Mouse (Mus musculus): ENCODE results near the gene Dpp6. TPM values are rescaled to one million over a fixed set of nuclear protein-coding genes. Genes with fewer than 3 reads are reported as not detected.

Gene Dpp6
- polyA plus RNA-seq, 1 experiment, result not detected

DNA sequence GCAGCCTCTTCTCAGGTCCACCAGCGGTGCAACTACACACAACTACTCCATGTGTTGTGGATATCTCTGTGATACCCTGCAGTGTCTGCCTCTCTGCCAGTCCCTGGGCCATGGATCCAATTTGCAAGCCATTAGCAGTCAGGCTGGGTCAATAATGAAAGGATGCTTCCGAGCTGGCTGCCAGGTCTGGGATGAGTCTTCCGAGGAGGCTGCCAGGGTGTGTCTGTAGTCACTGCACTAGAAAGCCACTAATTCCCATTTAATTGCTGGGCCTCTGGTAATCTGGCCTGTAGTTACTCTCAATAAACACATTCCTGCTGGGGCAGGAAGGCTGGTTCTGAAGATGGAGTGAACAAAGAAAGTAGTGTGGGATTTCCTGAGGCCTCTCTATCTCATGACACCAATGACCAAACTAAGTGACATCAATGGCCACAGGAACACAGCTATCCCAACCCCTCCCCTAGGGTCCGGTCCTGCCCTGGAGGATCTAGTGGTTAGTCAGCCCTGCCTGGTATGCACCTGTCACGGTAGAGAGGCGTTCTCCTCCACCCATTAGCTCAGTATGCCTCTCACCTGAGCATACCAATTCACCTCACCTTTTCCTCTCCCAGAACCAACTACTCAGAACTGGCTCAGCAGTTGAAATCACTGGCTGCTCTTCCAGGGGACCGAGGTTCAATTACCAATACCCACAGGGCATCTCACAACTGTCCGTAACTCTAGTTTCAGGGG, 894.6 kb downstream of the Dpp6 start:
- Histone ChIP-seq H3K4me3 (replicated peaks; ENCODE audit: control insufficient read depth, low read depth, low read length) (no peak overlapping the region), H3K27ac (ENCODE audit: control insufficient read depth, insufficient read depth, low read depth, low read length, poor library complexity) (no peak overlapping the region), H3K4me1 (ENCODE audit: control insufficient read depth, insufficient read depth, low read length) (no peaks in the 10 kb centered on the region; the same call in 1 of the 2 replicates)
- TF ChIP-seq POLR2A (IDR thresholded peaks at IDR 0.05; ENCODE audit: borderline replicate concordance, control insufficient read depth, low read depth, low read length), result no peak
- no peak for TF ChIP-seq CTCF (IDR thresholded peaks at IDR 0.05; ENCODE audit: control insufficient read depth, insufficient read depth, low read length)
- 87% methylated on average over 8 of the region's 8 CpGs for WGBS

DNA sequence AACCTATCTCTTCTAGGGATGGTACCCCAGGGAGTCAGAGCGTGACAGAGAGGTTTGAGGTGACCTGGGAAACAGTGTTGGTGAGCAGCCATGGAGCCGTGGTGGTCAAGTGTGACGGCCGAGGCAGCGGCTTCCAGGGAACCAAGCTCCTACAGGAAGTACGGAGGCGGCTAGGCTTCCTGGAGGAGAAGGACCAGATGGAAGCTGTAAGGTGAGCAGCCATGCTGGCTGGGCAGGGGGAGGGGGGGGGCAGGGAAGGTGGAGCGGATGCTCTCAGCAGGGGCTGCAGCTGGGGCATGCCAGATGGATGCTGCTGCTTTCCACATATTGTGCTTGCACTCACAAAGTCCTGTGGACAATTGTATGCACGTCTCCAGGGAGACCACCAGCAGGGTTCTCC, 897.4 kb downstream of the Dpp6 start:
- Histone ChIP-seq H3K4me1 (ENCODE audit: control insufficient read depth, insufficient read depth, low read length) (no peaks in the 10 kb centered on the region), H3K27ac (ENCODE audit: control insufficient read depth, insufficient read depth, low read depth, low read length, poor library complexity) (no peak overlapping the region), H3K4me3 (replicated peaks; ENCODE audit: control insufficient read depth, low read depth, low read length) (no peak overlapping the region)
- 74% methylated on average over 9 of the region's 9 CpGs for WGBS
- TF ChIP-seq POLR2A (IDR thresholded peaks at IDR 0.05; ENCODE audit: borderline replicate concordance, control insufficient read depth, low read depth, low read length) (no peak), CTCF (IDR thresholded peaks at IDR 0.05; ENCODE audit: control insufficient read depth, insufficient read depth, low read length) (no peak)

GRCm38 (mm10) chr5:27716026-27716425, 899.0 kb downstream of the Dpp6 start:
- 84% methylated on average over 4 of the region's 4 CpGs for WGBS
- Histone ChIP-seq H3K4me3 (replicated peaks; ENCODE audit: control insufficient read depth, low read depth, low read length) (no peak overlapping the region), H3K4me1 (ENCODE audit: control insufficient read depth, insufficient read depth, low read length) (no peaks in the 10 kb centered on the region), H3K27ac (ENCODE audit: control insufficient read depth, insufficient read depth, low read depth, low read length, poor library complexity) (no peak overlapping the region)
- TF ChIP-seq CTCF (IDR thresholded peaks at IDR 0.05; ENCODE audit: control insufficient read depth, insufficient read depth, low read length) (no peak), POLR2A (IDR thresholded peaks at IDR 0.05; ENCODE audit: borderline replicate concordance, control insufficient read depth, low read depth, low read length) (no peak)

GRCm38 (mm10) chr5:27717301-27717700, 900.3 kb downstream of the Dpp6 start:
- no peak for TF ChIP-seq CTCF (IDR thresholded peaks at IDR 0.05; ENCODE audit: control insufficient read depth, insufficient read depth, low read length)
- TF ChIP-seq POLR2A (IDR thresholded peaks at IDR 0.05; ENCODE audit: borderline replicate concordance, control insufficient read depth, low read depth, low read length), result no peak
- H3K4me1 ChIP-seq (ENCODE audit: control insufficient read depth, insufficient read depth, low read length), result no peaks in the 10 kb centered on the region
- no peak overlapping the region for H3K27ac ChIP-seq (ENCODE audit: control insufficient read depth, insufficient read depth, low read depth, low read length, poor library complexity)
- H3K4me3 ChIP-seq (replicated peaks; ENCODE audit: control insufficient read depth, low read depth, low read length), result no peak overlapping the region

DNA sequence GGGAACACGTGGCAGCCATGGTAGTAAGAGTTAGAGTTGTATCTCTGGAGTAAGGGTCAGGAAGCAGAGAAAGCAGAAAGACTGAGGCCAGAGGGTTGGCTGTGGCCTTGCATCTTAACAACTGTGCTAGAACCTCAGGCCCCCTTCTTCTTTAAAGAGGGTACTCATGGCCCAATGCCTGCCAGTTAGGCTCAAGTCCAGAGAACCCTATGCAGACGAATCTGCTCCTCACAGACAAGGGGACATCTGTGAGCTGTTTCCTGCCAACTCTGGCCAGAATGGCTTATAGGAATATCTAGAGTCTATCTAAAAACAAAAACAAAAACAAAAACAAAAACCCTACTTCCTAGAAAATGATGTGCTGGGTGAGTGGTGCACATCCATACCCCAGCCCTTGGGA, 902.3 kb downstream of the Dpp6 start:
- WGBS, result 69% methylated on average over 2 of the region's 2 CpGs
- TF ChIP-seq POLR2A (IDR thresholded peaks at IDR 0.05; ENCODE audit: borderline replicate concordance, control insufficient read depth, low read depth, low read length) (no peak), CTCF (IDR thresholded peaks at IDR 0.05; ENCODE audit: control insufficient read depth, insufficient read depth, low read length) (no peak)

DNA sequence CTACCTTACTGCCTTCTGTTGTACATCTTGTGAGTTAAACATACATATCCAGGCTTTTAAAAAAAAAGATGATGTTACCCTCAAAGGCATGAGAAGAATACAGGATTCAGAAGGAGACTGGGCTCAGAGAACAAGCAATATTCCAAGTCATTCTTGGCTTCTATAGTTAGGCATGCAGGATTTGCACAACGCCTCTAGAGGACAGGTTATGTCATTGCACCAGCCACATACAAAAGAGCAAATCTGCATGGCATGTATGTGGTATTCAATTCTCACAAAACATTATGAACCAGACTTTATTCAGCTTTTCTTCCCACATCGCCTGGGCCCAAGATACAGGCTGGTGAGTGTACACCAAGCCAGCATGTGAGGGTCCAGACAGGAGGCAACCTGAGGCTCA, 907.5 kb downstream of the Dpp6 start:
- Histone ChIP-seq H3K27ac (ENCODE audit: control insufficient read depth, insufficient read depth, low read depth, low read length, poor library complexity) (no peak overlapping the region), H3K4me3 (replicated peaks; ENCODE audit: control insufficient read depth, low read depth, low read length) (no peak overlapping the region), H3K4me1 (ENCODE audit: control insufficient read depth, insufficient read depth, low read length) (no peaks in the 10 kb centered on the region)
- no peak for TF ChIP-seq POLR2A (IDR thresholded peaks at IDR 0.05; ENCODE audit: borderline replicate concordance, control insufficient read depth, low read depth, low read length)
- no peak for TF ChIP-seq CTCF (IDR thresholded peaks at IDR 0.05; ENCODE audit: control insufficient read depth, insufficient read depth, low read length)
- WGBS, result 37% methylated on average over 2 of the region's 2 CpGs

More for the DNA sequence above, 902.3 kb downstream of the Dpp6 start:
- Histone ChIP-seq H3K4me1 (ENCODE audit: control insufficient read depth, insufficient read depth, low read length) (no peaks in the 10 kb centered on the region), H3K27ac (ENCODE audit: control insufficient read depth, insufficient read depth, low read depth, low read length, poor library complexity) (no peak overlapping the region), H3K4me3 (replicated peaks; ENCODE audit: control insufficient read depth, low read depth, low read length) (no peak overlapping the region)

DNA sequence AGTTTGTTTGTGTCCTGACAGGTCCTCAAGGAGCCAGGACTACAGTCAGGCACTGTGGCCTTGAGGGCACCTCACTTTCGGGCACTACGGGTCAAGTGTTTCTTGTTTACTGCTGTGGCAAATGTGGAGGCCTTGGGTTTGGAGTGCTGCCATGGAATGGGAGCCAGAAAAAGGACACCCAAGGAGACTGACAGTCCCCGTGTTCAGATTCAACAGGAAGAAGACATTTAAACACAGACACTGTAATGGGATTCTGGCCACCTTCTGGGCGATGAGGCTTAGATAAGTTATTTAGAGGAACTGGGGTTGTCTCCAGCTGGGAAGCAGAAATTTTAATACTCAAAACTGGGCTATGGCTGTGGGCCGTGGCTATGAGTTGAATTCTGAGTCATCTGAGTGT, 913.7 kb downstream of the Dpp6 start:
- 62% methylated on average over 5 of the region's 5 CpGs for WGBS
- Histone ChIP-seq H3K4me3 (replicated peaks; ENCODE audit: control insufficient read depth, low read depth, low read length) (no peak overlapping the region), H3K4me1 (ENCODE audit: control insufficient read depth, insufficient read depth, low read length) (no peaks in the 10 kb centered on the region), H3K27ac (ENCODE audit: control insufficient read depth, insufficient read depth, low read depth, low read length, poor library complexity) (no peak overlapping the region)
- TF ChIP-seq CTCF (IDR thresholded peaks at IDR 0.05; ENCODE audit: control insufficient read depth, insufficient read depth, low read length), result no peak
- TF ChIP-seq POLR2A (IDR thresholded peaks at IDR 0.05; ENCODE audit: borderline replicate concordance, control insufficient read depth, low read depth, low read length), result no peak

GRCm38 (mm10) chr5:27731392-27731791, 914.4 kb downstream of the Dpp6 start:
- TF ChIP-seq POLR2A (IDR thresholded peaks at IDR 0.05; ENCODE audit: borderline replicate concordance, control insufficient read depth, low read depth, low read length), result no peak
- no peaks in the 10 kb centered on the region for H3K4me1 ChIP-seq (ENCODE audit: control insufficient read depth, insufficient read depth, low read length)
- no peak overlapping the region for H3K4me3 ChIP-seq (replicated peaks; ENCODE audit: control insufficient read depth, low read depth, low read length)
- H3K27ac ChIP-seq (ENCODE audit: control insufficient read depth, insufficient read depth, low read depth, low read length, poor library complexity), result no peak overlapping the region
- 62% methylated on average over 1 of the region's 1 CpGs for WGBS

Data from bone marrow, adult 2 months (tissue).